Mouse (Mus musculus) limb, embryonic 14.5 days (tissue): ENCODE data around the gene AC161166.1. TPM values are rescaled to one million over a fixed set of nuclear protein-coding genes. Genes with fewer than 3 reads are reported as not detected.

Experiments used
- ATAC-seq: fragments of 200-750 bp; cut with Nextera tagmentation; 2 replicates; pipeline ENCODE4 v1.8.0; 2017; ENCODE audit warnings: low read depth, moderate number of reproducible peaks, moderate TSS enrichment; ENCODE audit not compliant: low FRiP score
- DNase-seq: peaks from one replicate; pipeline ENCODE4 v3.0.0-alpha.2; 2015; ENCODE audit warnings: low spot score
- H3K27ac ChIP-seq: fragments of 300-500 bp; sonication (generic); replicated peaks from 2 replicates; pipeline ENCODE4 v1.5.1; 2014; ENCODE audit warnings: low read depth, mild to moderate bottlenecking, low read length, moderate library complexity, mixed read lengths
- H3K27me3 ChIP-seq: fragments of 300-500 bp; sonication (generic); 2 replicates; pipeline ENCODE4 v1.6.1; 2014; ENCODE audit warnings: low read length, mixed read lengths; ENCODE audit not compliant: control insufficient read depth, insufficient read depth
- H3K36me3 ChIP-seq: fragments of 300-500 bp; sonication (generic); 2 replicates; pipeline ENCODE4 v1.6.1; 2014; ENCODE audit warnings: mild to moderate bottlenecking, low read length, moderate library complexity, mixed read lengths; ENCODE audit not compliant: control insufficient read depth, insufficient read depth
- H3K4me1 ChIP-seq: fragments of 300-500 bp; sonication (generic); 2 replicates; pipeline ENCODE4 v1.6.1; 2014; ENCODE audit warnings: antibody characterized with exemption, low read length, mixed read lengths; ENCODE audit not compliant: control insufficient read depth, insufficient read depth
- H3K4me2 ChIP-seq: fragments of 300-500 bp; sonication (generic); replicated peaks from 2 replicates; pipeline ENCODE4 v1.6.1; 2014; ENCODE audit warnings: low read depth, mild to moderate bottlenecking, low read length, moderate library complexity; ENCODE audit not compliant: severe bottlenecking
- H3K4me3 ChIP-seq: fragments of 300-500 bp; sonication (generic); replicated peaks from 2 replicates; pipeline ENCODE4 v1.5.1; 2014; ENCODE audit warnings: low read length
- H3K9ac ChIP-seq: fragments of 300-500 bp; sonication (generic); 2 replicates; pipeline ENCODE4 v1.6.1; 2014; ENCODE audit warnings: mild to moderate bottlenecking, low read depth, low read length, moderate library complexity; ENCODE audit not compliant: severe bottlenecking
- H3K9me3 ChIP-seq: fragments of 300-500 bp; sonication (generic); 2 replicates; pipeline ENCODE4 v1.6.1; 2016; ENCODE audit warnings: low read length; ENCODE audit not compliant: control insufficient read depth
- POLR2A ChIP-seq: fragments of 200-500 bp; IDR thresholded peaks from 2 replicates; pipeline ENCODE4 v1.8.0; 2012; ENCODE audit warnings: inconsistent platforms, mild to moderate bottlenecking, moderate library complexity, borderline replicate concordance; ENCODE audit not compliant: insufficient read depth, insufficient read length; ENCODE audit errors: extremely low read depth
- WGBS: fragments of 180-500 bp; shearing (Covaris S2); extraction: QIAGEN DNeasy Blood & Tissue Kit; methylation state at CpG from one replicate; pipeline ENCODE4 v1.1.7; 2014; 5-methylcytosine and 5-hydroxymethylcytosine counted together
- polyA plus RNA-seq, 2 experiments: library from polyadenylated mRNA; depleted of rRNA in 1 of 2; stranded (reverse) in 1 of 2; unstranded in 1 of 2; fragments of >200 nt; fragmentation: Nextera tagmentation in 1 of 2; extraction: Ambion mirVana in 1 of 2; gene quantifications; 2 replicates each; pipeline versions ENCODE4 v1.2.1 to v1.2.3; 2012 to 2014

Gene AC161166.1
- polyA plus RNA-seq, 2 experiments: 0.19 TPM; not detected in 1

DNA sequence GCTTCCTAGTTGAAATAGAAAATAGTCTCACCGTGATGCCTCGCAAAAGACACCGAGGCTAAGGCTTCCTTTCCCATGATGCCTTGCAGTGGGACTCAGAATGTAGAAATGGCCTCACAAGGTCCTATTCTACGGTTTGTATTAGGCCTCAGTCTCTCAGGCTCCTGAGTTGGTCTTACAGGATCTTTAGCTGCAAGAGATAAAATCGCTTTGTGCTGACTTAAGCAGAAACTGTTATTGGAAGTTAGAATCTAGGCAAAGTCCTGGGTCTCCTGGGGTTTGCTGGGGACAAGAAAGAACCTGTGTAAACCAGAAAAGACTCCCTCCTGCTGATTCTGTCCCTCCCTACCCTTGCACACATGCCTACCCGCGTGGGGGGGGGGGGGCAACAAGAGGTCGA, 35.9 kb downstream of the AC161166.1 start:
- 83% methylated on average over 8 of the region's 8 CpGs for WGBS
- H3K4me2 ChIP-seq: no peak overlapping the region
- no peak for TF ChIP-seq POLR2A
- H3K36me3 ChIP-seq: no peaks in the 10 kb centered on the region
- no peak overlapping the region for H3K4me3 ChIP-seq
- H3K4me1 ChIP-seq: no peaks in the 10 kb centered on the region
- H3K27ac ChIP-seq: no peak overlapping the region
- no peak overlapping the region for H3K9ac ChIP-seq
- no peaks in the 10 kb centered on the region for H3K9me3 ChIP-seq
- no peak for DNase-seq
- 0 out of 2 replicates have a peak, but pooled peaks cover 2% of the 10 kb centered on the region for H3K27me3 ChIP-seq
- ATAC-seq: no peak

DNA sequence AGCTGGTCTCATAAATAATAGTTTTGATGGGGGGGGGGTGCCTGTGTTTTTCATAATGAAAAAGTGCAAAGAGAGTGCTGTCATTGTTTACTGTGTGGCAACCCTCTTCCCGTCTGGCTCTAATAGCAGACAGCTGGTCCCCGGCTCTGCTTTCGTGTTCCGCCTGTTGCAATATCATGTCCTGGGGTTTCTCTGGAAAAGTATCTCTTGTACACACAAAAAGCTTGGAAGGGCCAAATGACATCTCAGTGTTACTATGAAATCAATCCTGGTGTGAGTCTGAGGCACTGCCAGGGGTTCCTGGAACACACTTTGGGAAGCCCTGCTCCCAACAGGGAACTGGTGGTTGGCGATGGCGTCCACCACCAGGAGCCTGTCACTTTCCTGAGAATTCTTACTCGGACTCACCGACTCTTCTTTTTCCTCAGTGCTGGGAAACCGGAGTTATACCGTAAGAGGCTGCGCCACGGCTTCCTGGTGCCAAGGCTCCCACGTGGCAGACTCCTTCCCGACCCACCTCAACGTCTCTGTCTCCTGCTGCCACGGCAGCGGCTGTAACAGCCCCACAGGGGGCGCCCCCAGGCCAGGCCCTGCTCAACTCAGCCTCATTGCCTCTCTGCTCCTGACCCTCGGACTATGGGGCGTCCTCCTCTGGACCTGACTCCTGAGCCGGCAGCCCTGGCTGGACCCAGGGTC, 37.3 kb downstream of the AC161166.1 start:
- H3K36me3 ChIP-seq: no peaks in the 10 kb centered on the region
- WGBS: 40% methylated on average over 20 of the region's 21 CpGs
- H3K27ac ChIP-seq: no peak overlapping the region
- no peaks in the 10 kb centered on the region for H3K27me3 ChIP-seq
- 0 out of 2 replicates have a peak overlapping the region, but pooled peaks have one; percentile 2 for H3K4me2 ChIP-seq
- no peaks in the 10 kb centered on the region for H3K9me3 ChIP-seq
- DNase-seq: no peak
- no peaks in the 10 kb centered on the region for H3K4me1 ChIP-seq
- TF ChIP-seq POLR2A: no peak
- no peak for ATAC-seq
- no peak overlapping the region for H3K4me3 ChIP-seq
- H3K9ac ChIP-seq: no peak overlapping the region

GRCm38 (mm10) chr7:24473913-24474529, 38.2 kb downstream of the AC161166.1 start:
- DNase-seq: peak; percentile 35
- no peak overlapping the region for H3K4me2 ChIP-seq
- no peaks in the 10 kb centered on the region for H3K36me3 ChIP-seq
- H3K4me1 ChIP-seq: no peaks in the 10 kb centered on the region
- no peaks in the 10 kb centered on the region for H3K9me3 ChIP-seq
- no peak overlapping the region for H3K27ac ChIP-seq
- H3K9ac ChIP-seq: no peak overlapping the region
- 58% methylated on average over 10 of the region's 10 CpGs for WGBS
- H3K27me3 ChIP-seq: no peaks in the 10 kb centered on the region
- no peak overlapping the region for H3K4me3 ChIP-seq
- ATAC-seq: 0 out of 2 replicates have a peak, but pooled peaks have one; percentile 30
- no peak for TF ChIP-seq POLR2A

DNA sequence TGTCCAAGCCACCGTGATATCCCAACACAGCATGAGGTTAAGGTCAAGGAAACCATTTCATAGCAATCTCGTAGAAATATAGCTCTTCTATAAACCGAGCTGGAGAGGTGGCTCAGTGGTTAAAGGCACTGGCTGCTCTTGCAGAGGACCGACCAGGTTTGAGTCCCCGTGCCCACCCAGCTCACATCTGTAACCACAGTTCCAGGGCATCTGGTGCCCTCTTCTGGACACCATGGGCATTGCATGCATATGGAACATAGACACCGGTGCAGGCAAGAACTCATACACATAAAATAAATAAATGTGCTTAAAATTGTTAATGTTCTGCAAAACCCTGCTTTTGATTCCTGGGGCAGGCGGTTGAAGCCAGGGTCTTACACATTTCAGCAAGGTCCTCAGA, 39.3 kb downstream of the AC161166.1 start:
- H3K9me3 ChIP-seq: no peaks in the 10 kb centered on the region
- DNase-seq: no peak
- WGBS: 70% methylated on average over 7 of the region's 7 CpGs

DNA sequence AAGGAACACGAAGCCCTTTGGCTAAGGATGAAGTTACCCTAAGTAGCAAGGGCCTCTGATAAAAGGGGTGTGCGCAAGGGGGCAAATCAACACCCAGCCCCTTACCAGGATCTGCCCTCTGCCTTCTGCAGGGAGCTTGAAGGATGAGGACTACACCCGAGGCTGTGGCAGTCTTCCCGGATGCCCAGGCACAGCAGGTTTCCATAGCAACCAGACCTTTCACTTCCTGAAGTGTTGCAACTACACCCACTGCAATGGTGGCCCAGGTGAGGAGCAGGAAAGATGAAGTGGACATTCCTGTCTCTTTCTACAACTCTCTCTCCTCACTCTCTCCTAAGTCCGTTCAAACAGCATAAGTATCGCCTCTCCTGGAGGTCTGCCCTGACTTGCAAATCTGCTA, 39.8 kb downstream of the AC161166.1 start:
- H3K4me1 ChIP-seq: no peaks in the 10 kb centered on the region
- no peak overlapping the region for H3K9ac ChIP-seq
- DNase-seq (no peak), ATAC-seq (no peak)
- WGBS: 72% methylated on average over 6 of the region's 6 CpGs
- H3K27me3 ChIP-seq: no peaks in the 10 kb centered on the region
- H3K4me2 ChIP-seq: no peak overlapping the region
- no peaks in the 10 kb centered on the region for H3K36me3 ChIP-seq
- no peak for TF ChIP-seq POLR2A
- H3K4me3 ChIP-seq: no peak overlapping the region
- no peaks in the 10 kb centered on the region for H3K9me3 ChIP-seq
- no peak overlapping the region for H3K27ac ChIP-seq

More for the DNA sequence above, 39.3 kb downstream of the AC161166.1 start:
- Histone ChIP-seq H3K4me1 (no peaks in the 10 kb centered on the region), H3K36me3 (no peaks in the 10 kb centered on the region), H3K4me2 (no peak overlapping the region), H3K9ac (no peak overlapping the region), H3K27me3 (no peaks in the 10 kb centered on the region), H3K27ac (no peak overlapping the region), H3K4me3 (no peak overlapping the region)
- no peak for ATAC-seq
- no peak for TF ChIP-seq POLR2A

GRCm38 (mm10) chr7:24470356-24470755, 41.9 kb downstream of the AC161166.1 start:
- Histone ChIP-seq H3K4me3 (no peak overlapping the region), H3K4me2 (no peak overlapping the region), H3K36me3 (no peaks in the 10 kb centered on the region), H3K27ac (no peak overlapping the region), H3K9me3 (no peaks in the 10 kb centered on the region), H3K27me3 (no peaks in the 10 kb centered on the region), H3K9ac (no peak overlapping the region), H3K4me1 (no peaks in the 10 kb centered on the region)
- DNase-seq: no peak
- no peak for TF ChIP-seq POLR2A
- 93% methylated on average over 7 of the region's 7 CpGs for WGBS
- no peak for ATAC-seq
